Mouse (Mus musculus) urinary bladder, adult 18-20 months (tissue): Measurements from ENCODE around the gene Spen.
A peak's percentile ranks its signal among the peaks of the same experiment; 100 is the strongest.
"Not testable (repeated sequence)": the region's sequence is repeated elsewhere in the genome, so short reads cannot be mapped to it uniquely, and the experiment has no call there.

ENCODE experiments used
- DNase-seq, 2 experiments: peaks; one replicate each; pipeline ENCODE4 v3.0.0; 2022; ENCODE audit warnings: low spot score in 2 of 2, mixed read lengths in 2 of 2

Gene Spen

GRCm38 (mm10) chr4:141559898-141560263, 21.5 kb upstream of the Spen start:
- peak in 1 of 2 experiments; percentile 70 for DNase-seq

GRCm38 (mm10) chr4:141559131-141559897, 20.9 kb upstream of the Spen start:
- peak; percentile 69 to 80 for DNase-seq

- no peak for DNase-seq
Measured at GRCm38 (mm10) chr4:141558658-141559057, 20.3 kb upstream of the Spen start.

GRCm38 (mm10) chr4:141556163-141556562, 17.8 kb upstream of the Spen start:
- DNase-seq = not testable (repeated sequence)

GRCm38 (mm10) chr4:141554255-141554865, 16.0 kb upstream of the Spen start:
- not testable (repeated sequence) for DNase-seq

GRCm38 (mm10) chr4:141552484-141552883, 14.1 kb upstream of the Spen start:
- DNase-seq = no peak

- DNase-seq = no peak
Measured at GRCm38 (mm10) chr4:141547299-141547698, 8.9 kb upstream of the Spen start.

GRCm38 (mm10) chr4:141546334-141547200, 8.2 kb upstream of the Spen start:
- peak; percentile 73 to 80 for DNase-seq

GRCm38 (mm10) chr4:141545743-141546333, 7.4 kb upstream of the Spen start:
- peak; percentile 86 to 99 for DNase-seq

GRCm38 (mm10) chr4:141545071-141545742, 6.8 kb upstream of the Spen start:
- peak; percentile 57 to 69 for DNase-seq

- DNase-seq = no peak
Measured at GRCm38 (mm10) chr4:141544536-141544935, 6.1 kb upstream of the Spen start.

GRCm38 (mm10) chr4:141543593-141543992, 5.2 kb upstream of the Spen start:
- no peak for DNase-seq

GRCm38 (mm10) chr4:141541851-141542250, 3.5 kb upstream of the Spen start:
- DNase-seq = no peak

- no peak for DNase-seq
Measured at GRCm38 (mm10) chr4:141540844-141541243, 2.4 kb upstream of the Spen start.

GRCm38 (mm10) chr4:141539213-141539767, 893 bp upstream of the Spen start:
- no peak for DNase-seq

GRCm38 (mm10) chr4:141537706-141538407, 540 bp downstream of the Spen start:
- DNase-seq = peak; percentile 13 to 32

- DNase-seq = no peak
Measured at GRCm38 (mm10) chr4:141537226-141537610, 1.2 kb downstream of the Spen start.

GRCm38 (mm10) chr4:141536291-141537225, 1.8 kb downstream of the Spen start:
- DNase-seq = peak; percentile 22 to 52
